Mouse (Mus musculus) adrenal gland, postnatal 25 days (tissue): ENCODE data around the gene Olfr1311. TPM values are rescaled to one million over a fixed set of nuclear protein-coding genes. Genes with fewer than 3 reads are reported as not detected.
"Not testable (repeated sequence)": the region's sequence is repeated elsewhere in the genome, so short reads cannot be mapped to it uniquely, and the experiment has no call there.

ENCODE experiments used
- DNase-seq: peaks from one replicate; pipeline ENCODE4 v3.0.0; 2021; ENCODE audit warnings: mixed read lengths
- long read RNA-seq: library from polyadenylated mRNA; stranded (forward); transcript quantifications from one replicate; pipeline ENCODE4 v2.0.0, GENCODE M21; 2021
- total RNA-seq: library from RNA; stranded (reverse); gene quantifications from 2 replicates; pipeline ENCODE4 v1.2.3, GENCODE M21; 2021

Olfr1311 gene
- total RNA-seq, result not detected in 2 replicates
- long read RNA-seq, result 0 reads

GRCm38 (mm10) chr2:112024312-112024711 is at the start of gene Olfr1311:
TSS of gene Olfr1311 (minus strand) at chr2:112024412.
- DNase-seq, result no peak

DNA sequence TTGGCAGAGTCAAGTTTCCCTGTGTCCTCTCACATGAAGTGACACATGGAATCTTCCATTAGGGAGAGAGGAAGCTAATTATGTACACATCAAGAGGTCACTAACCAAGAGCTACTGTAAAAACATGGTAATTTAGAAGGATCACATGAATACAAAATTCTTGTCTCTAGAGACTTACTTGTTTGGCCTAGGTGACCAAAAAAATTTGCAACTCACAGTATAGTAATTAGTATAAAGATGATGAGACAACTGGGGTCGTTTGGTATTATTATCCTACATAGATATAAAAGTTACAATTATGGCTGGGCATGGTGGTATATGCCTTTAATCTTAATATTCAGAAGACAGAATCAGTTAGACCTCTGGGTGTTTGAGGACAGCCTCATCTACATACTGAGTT is 25.9 kb upstream of the Olfr1311 start, which contains the start of gene Olfr1312:
TSS of gene Olfr1312 (minus strand) at position 101 of the 400 bp plus-strand sequence.
- no peak for DNase-seq

GRCm38 (mm10) chr2:112026971-112027370 is 2.8 kb upstream of the Olfr1311 start:
- not testable (repeated sequence) for DNase-seq

GRCm38 (mm10) chr2:112014900-112015299 is 9.3 kb downstream of the Olfr1311 start:
- no peak for DNase-seq

DNA sequence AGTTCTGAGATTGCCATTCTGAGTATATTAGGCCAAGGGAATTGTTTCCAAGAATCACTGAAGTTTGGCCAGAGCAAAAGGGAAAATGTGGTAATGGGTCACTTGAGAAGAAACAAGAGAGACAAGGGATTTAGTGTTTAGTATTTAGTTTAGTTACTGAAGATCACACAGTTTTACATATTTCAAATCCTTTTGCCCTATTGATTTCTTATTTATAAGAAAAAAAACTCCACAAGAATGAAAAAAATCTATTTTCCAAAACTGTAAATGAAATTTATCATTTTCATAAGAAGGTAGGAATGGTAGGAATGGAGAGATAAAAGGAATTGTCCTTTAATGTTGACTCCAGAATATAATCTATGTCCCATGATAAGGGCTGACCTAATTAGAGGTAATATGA is 11.6 kb downstream of the Olfr1311 start, which contains the start of gene Olfr1310:
TSS of gene Olfr1310 (minus strand) at position 101 of the 400 bp plus-strand sequence.
- no peak for DNase-seq

DNA sequence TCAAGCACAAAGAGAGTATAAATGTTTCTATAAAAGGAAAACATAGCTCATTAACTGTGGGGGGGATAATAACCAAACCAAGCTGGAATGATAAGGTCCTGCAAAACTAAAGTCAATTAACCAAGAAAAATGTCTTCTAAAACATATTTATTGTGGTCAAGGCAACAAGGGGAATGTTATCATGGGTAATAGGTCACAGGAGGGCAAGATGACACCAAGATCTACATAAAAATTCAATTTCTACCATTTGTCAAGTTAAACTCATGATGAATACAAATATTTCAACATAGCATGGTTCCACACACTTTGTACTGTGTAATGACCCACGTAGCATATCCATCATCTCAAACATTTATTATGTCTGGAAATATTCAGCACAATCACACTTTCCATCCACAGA is 34.0 kb downstream of the Olfr1311 start, which contains the start of gene Olfr1309:
TSS of gene Olfr1309 (minus strand) at position 101 of the 400 bp plus-strand sequence.
- DNase-seq, result no peak

Other genes with a start within 250 kb of the Olfr1311 start
- not detected in 2 replicates for gene Olfr1302, start 247.0 kb downstream of the Olfr1311 start, total RNA-seq
- gene Olfr1303, start 204.1 kb downstream of the Olfr1311 start, total RNA-seq, result not detected in 2 replicates
- gene Olfr1305, start 147.3 kb downstream of the Olfr1311 start, total RNA-seq, result not detected in 2 replicates
- not detected in 2 replicates for gene Olfr1306, start 108.1 kb downstream of the Olfr1311 start, total RNA-seq
- not detected in 2 replicates for gene Olfr1307, start 75.0 kb downstream of the Olfr1311 start, total RNA-seq
- not detected in 2 replicates for gene Olfr1308, start 59.5 kb downstream of the Olfr1311 start, total RNA-seq
- gene Olfr1309, start 34.1 kb downstream of the Olfr1311 start, total RNA-seq, result not detected in 2 replicates
- not detected in 2 replicates for gene Olfr1310, start 11.7 kb downstream of the Olfr1311 start, total RNA-seq
- not detected in 2 replicates for gene Olfr1312, start 25.8 kb upstream of the Olfr1311 start, total RNA-seq
- gene Olfr1313, start 53.4 kb upstream of the Olfr1311 start, total RNA-seq, result not detected in 2 replicates
- gene Olfr1314, start 72.4 kb upstream of the Olfr1311 start, total RNA-seq, result not detected in 2 replicates
- gene Olfr1315-ps1, start 91.0 kb upstream of the Olfr1311 start, total RNA-seq, result not detected in 2 replicates
- gene Olfr1316, start 110.6 kb upstream of the Olfr1311 start, total RNA-seq, result not detected in 2 replicates
- not detected in 2 replicates for gene Olfr1317, start 115.9 kb upstream of the Olfr1311 start, total RNA-seq
- gene Olfr1318, start 129.8 kb upstream of the Olfr1311 start, total RNA-seq, result not detected in 2 replicates
- gene Lpcat4, start 215.1 kb upstream of the Olfr1311 start, total RNA-seq, result 6.0 and 10.4 TPM in 2 replicates
- not detected in 2 replicates for gene Nutm1, start 234.9 kb upstream of the Olfr1311 start, total RNA-seq
- gene Nop10, start 237.5 kb upstream of the Olfr1311 start, total RNA-seq, result 134 and 135 TPM in 2 replicates
- gene Slc12a6, start 241.4 kb upstream of the Olfr1311 start, total RNA-seq, result 43.4 and 52.9 TPM in 2 replicates
- gene Gm21985, start 241.9 kb upstream of the Olfr1311 start, total RNA-seq, result not detected in 2 replicates